Mouse (Mus musculus) MEL (cell line): ENCODE data around the gene Usp37.

Experiments
- CHD2 ChIP-seq: IDR thresholded peaks from 2 replicates; pipeline ENCODE4 v1.6.1; 2011; ENCODE audit warnings: low read length, improper control_type of control experiment
- CTCF ChIP-seq, 3 experiments: IDR thresholded peaks in 2 of 3; conservative IDR thresholded peaks in 1 of 3; 2 replicates each; pipeline ENCODE4 v1.5.1; 2011 to 2012; ENCODE audit warnings: low read length in 3 of 3, low read depth in 2 of 3, mild to moderate bottlenecking in 2 of 3, improper control_type of control experiment in 1 of 3, inconsistent platforms in 1 of 3, mixed read lengths in 1 of 3, moderate library complexity in 1 of 3; ENCODE audit not compliant: control insufficient read depth in 1 of 3, insufficient read depth in 1 of 3, poor library complexity in 1 of 3, severe bottlenecking in 1 of 3
- GATA1 ChIP-seq: IDR thresholded peaks from 2 replicates; pipeline ENCODE4 v1.6.1; 2011; ENCODE audit warnings: low read depth, low read length, improper control_type of control experiment
- MAZ ChIP-seq: IDR thresholded peaks from 2 replicates; pipeline ENCODE4 v1.6.1; 2012; ENCODE audit warnings: low read depth, mild to moderate bottlenecking, inconsistent platforms, low read length, improper control_type of control experiment
- NRF1 ChIP-seq: IDR thresholded peaks from 2 replicates; pipeline ENCODE4 v1.6.1; 2014; ENCODE audit warnings: low read depth, mild to moderate bottlenecking, inconsistent platforms, low read length, improper control_type of control experiment, moderate library complexity; ENCODE audit not compliant: poor library complexity, insufficient read depth, severe bottlenecking
- POLR2A ChIP-seq, 2 experiments: IDR thresholded peaks; 2 replicates each; pipeline ENCODE4 v1.6.1; 2011 to 2012; ENCODE audit warnings: low read length in 2 of 2, mild to moderate bottlenecking in 2 of 2, control low read depth in 1 of 2, improper control_type of control experiment in 1 of 2, low read depth in 1 of 2, moderate library complexity in 1 of 2; ENCODE audit not compliant: control insufficient read depth in 1 of 2, insufficient read depth in 1 of 2, poor library complexity in 1 of 2
- POLR2AphosphoS5 ChIP-seq: IDR thresholded peaks from 2 replicates; pipeline ENCODE4 v1.6.1; 2012; ENCODE audit warnings: low read depth, borderline replicate concordance, mild to moderate bottlenecking, inconsistent platforms, low read length, moderate library complexity, mixed read lengths
- RCOR1 ChIP-seq: IDR thresholded peaks from 2 replicates; pipeline ENCODE4 v1.6.1; 2012; ENCODE audit warnings: low read depth, mild to moderate bottlenecking, inconsistent platforms, low read length, improper control_type of control experiment
- SIN3A ChIP-seq: IDR thresholded peaks from 2 replicates; pipeline ENCODE4 v1.6.1; 2012; ENCODE audit warnings: low read length, improper control_type of control experiment, inconsistent platforms
- TAL1 ChIP-seq: IDR thresholded peaks from 2 replicates; pipeline ENCODE4 v1.6.1; 2012; ENCODE audit warnings: mild to moderate bottlenecking, inconsistent platforms, low read length, moderate library complexity, mixed read lengths
- TBP ChIP-seq: IDR thresholded peaks from 2 replicates; pipeline ENCODE4 v1.8.0; 2011; ENCODE audit warnings: low read depth, low read length, improper control_type of control experiment
- USF1 ChIP-seq: IDR thresholded peaks from 2 replicates; pipeline ENCODE4 v1.6.1; 2014; ENCODE audit warnings: low read depth, mild to moderate bottlenecking, inconsistent platforms, low read length, improper control_type of control experiment, moderate library complexity
- ZKSCAN1 ChIP-seq: IDR thresholded peaks from 2 replicates; pipeline ENCODE4 v1.6.1; 2012; ENCODE audit warnings: low read depth, mild to moderate bottlenecking, inconsistent platforms, low read length, improper control_type of control experiment, moderate library complexity

DNA sequence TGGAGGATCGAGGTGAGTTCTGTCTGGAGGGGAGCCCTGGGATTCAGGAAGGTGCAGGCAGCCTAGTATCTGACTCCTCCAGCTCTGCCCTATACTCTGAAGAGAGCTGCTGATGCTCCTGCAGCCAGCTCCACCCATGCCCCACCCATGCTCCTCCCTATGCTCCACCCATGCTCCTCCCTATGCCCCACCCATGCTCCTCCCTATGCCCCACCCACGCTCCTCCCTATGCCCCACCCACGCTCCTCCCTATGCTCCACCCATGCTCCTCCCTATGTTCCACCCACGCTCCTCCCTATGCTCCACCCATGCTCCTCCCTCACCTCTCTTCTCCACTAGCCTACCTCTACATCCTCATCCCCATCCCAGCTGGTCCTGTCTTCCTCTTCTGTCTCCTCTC lies 128.9 kb downstream of the Usp37 start:
- TF ChIP-seq POLR2A (IDR thresholded peaks at IDR 0.05; ENCODE audit: control insufficient read depth in 1 of 2, insufficient read depth in 1 of 2, low read depth in 1 of 2, low read length in 2 of 2, poor library complexity in 1 of 2) (no peak), MAZ (no peak), USF1 (no peak), SIN3A (no peak), NRF1 (no peak), CTCF (IDR thresholded peaks at IDR 0.05 in 2 of 3, conservative IDR thresholded peaks at IDR 0.05 in 1 of 3; ENCODE audit: control insufficient read depth in 1 of 3, insufficient read depth in 1 of 3, low read depth in 2 of 3, low read length in 3 of 3, poor library complexity in 1 of 3, severe bottlenecking in 1 of 3) (no peak), POLR2AphosphoS5 (no peak), TBP (no peak), GATA1 (no peak), TAL1 (no peak), CHD2 (no peak), ZKSCAN1 (no peak), RCOR1 (no peak)
